Mouse (Mus musculus) mouse trophoblast stem cell (cell line): Measurements from ENCODE around the gene Ubald2.
"Not testable (repeated sequence)": the region's sequence is repeated elsewhere in the genome, so short reads cannot be mapped to it uniquely, and the experiment has no call there.

Experiments used
- in situ Hi-C, 2 experiments: fragments of 300-500 bp; cut with MseI, MboI; formaldehyde crosslinking; loops; 2 replicates in 1 of 2; 3 replicates in 1 of 2; pipeline ENCODE4 v1.15.1; 2025

Ubald2 gene

GRCm38 (mm10) chr11:116433356-116434286 lies at the start of gene Ubald2:
Gene Ubald2 (plus strand): TSS chr11:116434094.
- in situ Hi-C loops = no loop called here

- in situ Hi-C loops = no loop called here
These were observed 49.7 kb upstream of the Ubald2 start for GRCm38 (mm10) chr11:116384171-116384570.

GRCm38 (mm10) chr11:116385999-116386398 lies 47.9 kb upstream of the Ubald2 start:
- in situ Hi-C loops = no loop called here

- in situ Hi-C loops = no loop called here
These were observed 46.5 kb upstream of the Ubald2 start for GRCm38 (mm10) chr11:116387086-116388071.

- in situ Hi-C loops = no loop called here
These were observed 44.9 kb upstream of the Ubald2 start for GRCm38 (mm10) chr11:116388841-116389480.

GRCm38 (mm10) chr11:116394769-116395168 lies 39.1 kb upstream of the Ubald2 start:
- in situ Hi-C loops = no loop called here

GRCm38 (mm10) chr11:116396276-116396933 lies 37.5 kb upstream of the Ubald2 start:
- in situ Hi-C loops = no loop called here

GRCm38 (mm10) chr11:116396934-116397330 lies 37.0 kb upstream of the Ubald2 start:
- in situ Hi-C loops = no loop called here

- in situ Hi-C loops = no loop called here
These were observed 36.2 kb upstream of the Ubald2 start for GRCm38 (mm10) chr11:116397517-116398347.

GRCm38 (mm10) chr11:116398348-116398677 lies 35.6 kb upstream of the Ubald2 start:
- in situ Hi-C loops = no loop called here

- in situ Hi-C loops = no loop called here
These were observed 33.3 kb upstream of the Ubald2 start for GRCm38 (mm10) chr11:116400560-116400959.

- in situ Hi-C loops = no loop called here
These were observed 28.3 kb upstream of the Ubald2 start for GRCm38 (mm10) chr11:116405601-116406000.

GRCm38 (mm10) chr11:116406231-116406728 lies 27.6 kb upstream of the Ubald2 start:
- in situ Hi-C loops = no loop called here

GRCm38 (mm10) chr11:116409008-116409407 lies 24.9 kb upstream of the Ubald2 start:
- in situ Hi-C loops = no loop called here

GRCm38 (mm10) chr11:116410415-116410814 lies 23.5 kb upstream of the Ubald2 start:
- in situ Hi-C loops = not testable (repeated sequence)

- in situ Hi-C loops = no loop called here
These were observed 22.3 kb upstream of the Ubald2 start for GRCm38 (mm10) chr11:116411582-116411981.

- in situ Hi-C loops = no loop called here
These were observed 21.7 kb upstream of the Ubald2 start for GRCm38 (mm10) chr11:116412028-116412827.

GRCm38 (mm10) chr11:116412904-116413630 lies 20.8 kb upstream of the Ubald2 start, which contains the start of gene Rnf157:
Gene Rnf157 (minus strand): TSS chr11:116413032.
- in situ Hi-C loops = no loop called here
